Mouse (Mus musculus) urinary bladder, adult 2 months (tissue): Measurements from ENCODE around the gene Ccin. TPM values are rescaled to one million over a fixed set of nuclear protein-coding genes. Genes with fewer than 3 reads are reported as not detected.

Experiments used
- DNase-seq: peaks from one replicate; pipeline ENCODE4 v3.0.0; 2022; ENCODE audit warnings: low spot score
- polyA plus RNA-seq: library from polyadenylated mRNA; depleted of rRNA; stranded (reverse); fragments of >200 nt; gene quantifications from 2 replicates; pipeline ENCODE4 v1.2.3, GENCODE M21; 2012; rRNA removed

Gene Ccin
- polyA plus RNA-seq, 1 experiment, result 0.07 TPM

GRCm38 (mm10) chr4:44013391-44014070 is 30.2 kb downstream of the Ccin start:
- DNase-seq, result no peak

- DNase-seq, result no peak
Observed at GRCm38 (mm10) chr4:44016071-44016470, 32.8 kb downstream of the Ccin start.

GRCm38 (mm10) chr4:44016791-44017190 is 33.5 kb downstream of the Ccin start:
- no peak for DNase-seq

- no peak for DNase-seq
Observed at GRCm38 (mm10) chr4:44022323-44022722, 39.0 kb downstream of the Ccin start.

- DNase-seq, result peak; percentile 14
Observed at GRCm38 (mm10) chr4:44022766-44023165, 39.5 kb downstream of the Ccin start.

GRCm38 (mm10) chr4:44023681-44024080 is 40.4 kb downstream of the Ccin start:
- peak; percentile 14 for DNase-seq

GRCm38 (mm10) chr4:44024241-44024640 is 41.0 kb downstream of the Ccin start:
- peak; percentile 8 for DNase-seq

GRCm38 (mm10) chr4:44025570-44025969 is 42.3 kb downstream of the Ccin start:
- no peak for DNase-seq

- no peak for DNase-seq
Observed at GRCm38 (mm10) chr4:44028303-44029135, 45.2 kb downstream of the Ccin start.

- DNase-seq, result no peak
Observed at GRCm38 (mm10) chr4:44029661-44030066, 46.4 kb downstream of the Ccin start.

- no peak for DNase-seq
Observed at GRCm38 (mm10) chr4:44031521-44031920, 48.2 kb downstream of the Ccin start.

Other genes starting within 250 kb of the Ccin start
- gene Olfr159, start 212.5 kb upstream of the Ccin start, polyA plus RNA-seq, result not detected in 2 replicates
- not detected in 2 replicates for gene Olfr156, start 159.6 kb upstream of the Ccin start, polyA plus RNA-seq
- not detected in 2 replicates for gene Olfr157, start 143.3 kb upstream of the Ccin start, polyA plus RNA-seq
- gene Olfr155, start 131.9 kb upstream of the Ccin start, polyA plus RNA-seq, result not detected in 2 replicates
- 25.8 and 26.0 TPM in 2 replicates for gene Reck, start 108.0 kb upstream of the Ccin start, polyA plus RNA-seq
- 24.2 and 24.7 TPM in 2 replicates for gene Glipr2, start 26.1 kb upstream of the Ccin start, polyA plus RNA-seq
- gene Clta, start 21.0 kb downstream of the Ccin start, polyA plus RNA-seq, result 300 and 319 TPM in 2 replicates
- gene Gne, start 100.7 kb downstream of the Ccin start, polyA plus RNA-seq, result 11.6 and 17.9 TPM in 2 replicates